Mouse (Mus musculus): ENCODE data around the gene Erbb4. TPM values are rescaled to one million over a fixed set of nuclear protein-coding genes. Genes with fewer than 3 reads are reported as not detected.

The Erbb4 gene
- polyA plus RNA-seq, 1 experiment from 2014 or later = 15.6 TPM

GRCm38 (mm10) chr1:68115721-68116120 is 992.1 kb downstream of the Erbb4 start:
- WGBS = 88% methylated on average over 5 of the region's 5 CpGs
- Histone ChIP-seq H3K27me3 (replicated peaks; ENCODE audit: control insufficient read depth, insufficient read depth, low read length) (no peaks in the 10 kb centered on the region), H3K36me3 (ENCODE audit: control insufficient read depth, insufficient read depth) (no peaks in the 10 kb centered on the region), H3K4me3 (replicated peaks; ENCODE audit: low read length) (no peak overlapping the region), H3K9me3 (ENCODE audit: control insufficient read depth, low read length) (no peaks in the 10 kb centered on the region), H3K4me2 (ENCODE audit: low read length) (no peak overlapping the region), H3K9ac (replicated peaks; ENCODE audit: low read depth, low read length) (no peak overlapping the region), H3K4me1 (replicated peaks; ENCODE audit: control insufficient read depth, insufficient read depth, low read length) (no peaks in the 10 kb centered on the region), H3K27ac (ENCODE audit: low read length) (no peak overlapping the region)
- ATAC-seq = no peak

GRCm38 (mm10) chr1:68106543-68106860 is 1001.4 kb downstream of the Erbb4 start:
- Histone ChIP-seq H3K9ac (replicated peaks; ENCODE audit: low read depth, low read length) (no peak overlapping the region), H3K4me1 (replicated peaks; ENCODE audit: control insufficient read depth, insufficient read depth, low read length) (no peaks in the 10 kb centered on the region), H3K27ac (ENCODE audit: low read length) (no peak overlapping the region), H3K36me3 (ENCODE audit: control insufficient read depth, insufficient read depth) (no peaks in the 10 kb centered on the region), H3K4me2 (ENCODE audit: low read length) (no peak overlapping the region), H3K9me3 (ENCODE audit: control insufficient read depth, low read length) (no peaks in the 10 kb centered on the region), H3K27me3 (replicated peaks; ENCODE audit: control insufficient read depth, insufficient read depth, low read length) (peaks cover 2% of the 10 kb centered on the region; the same call in 1 of the 2 replicates), H3K4me3 (replicated peaks; ENCODE audit: low read length) (no peak overlapping the region)
- ATAC-seq = no peak
- 63% methylated on average over 3 of the region's 3 CpGs for WGBS

GRCm38 (mm10) chr1:68105834-68106542 is 1001.9 kb downstream of the Erbb4 start:
- no peak overlapping the region for H3K27ac ChIP-seq (ENCODE audit: low read length)
- H3K9ac ChIP-seq (replicated peaks; ENCODE audit: low read depth, low read length) = no peak overlapping the region
- peak; percentile 72 for ATAC-seq

GRCm38 (mm10) chr1:68089623-68090022 is 1018.2 kb downstream of the Erbb4 start:
- Histone ChIP-seq H3K4me3 (replicated peaks; ENCODE audit: low read length) (no peak overlapping the region), H3K27me3 (replicated peaks; ENCODE audit: control insufficient read depth, insufficient read depth, low read length) (no peaks in the 10 kb centered on the region), H3K4me2 (ENCODE audit: low read length) (no peak overlapping the region), H3K9me3 (ENCODE audit: control insufficient read depth, low read length) (no peaks in the 10 kb centered on the region), H3K36me3 (ENCODE audit: control insufficient read depth, insufficient read depth) (no peaks in the 10 kb centered on the region), H3K27ac (ENCODE audit: low read length) (no peak overlapping the region), H3K9ac (replicated peaks; ENCODE audit: low read depth, low read length) (no peak overlapping the region), H3K4me1 (replicated peaks; ENCODE audit: control insufficient read depth, insufficient read depth, low read length) (no peaks in the 10 kb centered on the region)
- 50% methylated on average over 1 of the region's 1 CpGs for WGBS
- no peak for ATAC-seq

More at GRCm38 (mm10) chr1:68105834-68106542, 1001.9 kb downstream of the Erbb4 start:
- no peaks in the 10 kb centered on the region for H3K36me3 ChIP-seq (ENCODE audit: control insufficient read depth, insufficient read depth)
- no peaks in the 10 kb centered on the region for H3K4me1 ChIP-seq (replicated peaks; ENCODE audit: control insufficient read depth, insufficient read depth, low read length)
- WGBS = 41% methylated on average over 7 of the region's 7 CpGs
- H3K27me3 ChIP-seq (replicated peaks; ENCODE audit: control insufficient read depth, insufficient read depth, low read length) = peaks cover 2% of the 10 kb centered on the region; the same call in 1 of the 2 replicates
- H3K4me3 ChIP-seq (replicated peaks; ENCODE audit: low read length) = no peak overlapping the region
- no peak overlapping the region for H3K4me2 ChIP-seq (ENCODE audit: low read length)
- no peaks in the 10 kb centered on the region for H3K9me3 ChIP-seq (ENCODE audit: control insufficient read depth, low read length)

- 82% methylated on average over 4 of the region's 4 CpGs for WGBS
Measured at GRCm38 (mm10) chr1:68056494-68056893, 1051.4 kb downstream of the Erbb4 start.

GRCm38 (mm10) chr1:68054715-68055114 is 1053.1 kb downstream of the Erbb4 start:
- no peak overlapping the region for H3K4me3 ChIP-seq (replicated peaks; ENCODE audit: low read length)
- 45% methylated on average over 3 of the region's 3 CpGs for WGBS

More at GRCm38 (mm10) chr1:68056494-68056893, 1051.4 kb downstream of the Erbb4 start:
- H3K4me1 ChIP-seq (replicated peaks; ENCODE audit: control insufficient read depth, insufficient read depth, low read length) = no peaks in the 10 kb centered on the region
- no peak overlapping the region for H3K27ac ChIP-seq (ENCODE audit: low read length)
- no peak overlapping the region for H3K9ac ChIP-seq (replicated peaks; ENCODE audit: low read depth, low read length)
- H3K4me2 ChIP-seq (ENCODE audit: low read length) = no peak overlapping the region
- H3K27me3 ChIP-seq (replicated peaks; ENCODE audit: control insufficient read depth, insufficient read depth, low read length) = no peaks in the 10 kb centered on the region
- ATAC-seq = no peak
- no peaks in the 10 kb centered on the region for H3K36me3 ChIP-seq (ENCODE audit: control insufficient read depth, insufficient read depth)
- H3K9me3 ChIP-seq (ENCODE audit: control insufficient read depth, low read length) = no peaks in the 10 kb centered on the region
- no peak overlapping the region for H3K4me3 ChIP-seq (replicated peaks; ENCODE audit: low read length)

GRCm38 (mm10) chr1:68049856-68050255 is 1058.0 kb downstream of the Erbb4 start:
- H3K4me3 ChIP-seq (replicated peaks; ENCODE audit: low read length) = no peak overlapping the region
- ATAC-seq = no peak
- H3K4me2 ChIP-seq (ENCODE audit: low read length) = no peak overlapping the region
- H3K4me1 ChIP-seq (replicated peaks; ENCODE audit: control insufficient read depth, insufficient read depth, low read length) = peaks cover 12% of the 10 kb centered on the region
- H3K9ac ChIP-seq (replicated peaks; ENCODE audit: low read depth, low read length) = no peak overlapping the region
- no peaks in the 10 kb centered on the region for H3K27me3 ChIP-seq (replicated peaks; ENCODE audit: control insufficient read depth, insufficient read depth, low read length)
- H3K27ac ChIP-seq (ENCODE audit: low read length) = no peak overlapping the region
- H3K9me3 ChIP-seq (ENCODE audit: control insufficient read depth, low read length) = no peaks in the 10 kb centered on the region
- H3K36me3 ChIP-seq (ENCODE audit: control insufficient read depth, insufficient read depth) = no peaks in the 10 kb centered on the region
- WGBS = 69% methylated on average over 6 of the region's 6 CpGs

More at GRCm38 (mm10) chr1:68054715-68055114, 1053.1 kb downstream of the Erbb4 start:
- Histone ChIP-seq H3K9me3 (ENCODE audit: control insufficient read depth, low read length) (no peaks in the 10 kb centered on the region), H3K27me3 (replicated peaks; ENCODE audit: control insufficient read depth, insufficient read depth, low read length) (no peaks in the 10 kb centered on the region), H3K9ac (replicated peaks; ENCODE audit: low read depth, low read length) (no peak overlapping the region), H3K4me1 (replicated peaks; ENCODE audit: control insufficient read depth, insufficient read depth, low read length) (no peaks in the 10 kb centered on the region), H3K27ac (ENCODE audit: low read length) (no peak overlapping the region), H3K36me3 (ENCODE audit: control insufficient read depth, insufficient read depth) (no peaks in the 10 kb centered on the region), H3K4me2 (ENCODE audit: low read length) (no peak overlapping the region)
- ATAC-seq = peak; percentile 67

- Histone ChIP-seq H3K4me3 (replicated peaks; ENCODE audit: low read length) (no peak overlapping the region; the same call in 1 of the 2 replicates), H3K27ac (ENCODE audit: low read length) (peak overlapping the region; percentile 45; the same call in 1 of the 2 replicates), H3K36me3 (ENCODE audit: control insufficient read depth, insufficient read depth) (no peaks in the 10 kb centered on the region), H3K4me2 (ENCODE audit: low read length) (peak overlapping the region; percentile 56), H3K4me1 (replicated peaks; ENCODE audit: control insufficient read depth, insufficient read depth, low read length) (peaks cover 12% of the 10 kb centered on the region), H3K9me3 (ENCODE audit: control insufficient read depth, low read length) (no peaks in the 10 kb centered on the region), H3K9ac (replicated peaks; ENCODE audit: low read depth, low read length) (no peak overlapping the region), H3K27me3 (replicated peaks; ENCODE audit: control insufficient read depth, insufficient read depth, low read length) (no peaks in the 10 kb centered on the region)
- peak; percentile 75 for ATAC-seq
- 2% methylated on average over 5 of the region's 5 CpGs for WGBS
Measured at GRCm38 (mm10) chr1:68047139-68047538, 1060.7 kb downstream of the Erbb4 start.

GRCm38 (mm10) chr1:68046551-68046970 is 1061.3 kb downstream of the Erbb4 start:
- Histone ChIP-seq H3K4me2 (ENCODE audit: low read length) (peak overlapping the region; percentile 56), H3K4me1 (replicated peaks; ENCODE audit: control insufficient read depth, insufficient read depth, low read length) (peaks cover 12% of the 10 kb centered on the region), H3K27ac (ENCODE audit: low read length) (no peak overlapping the region), H3K9ac (replicated peaks; ENCODE audit: low read depth, low read length) (no peak overlapping the region), H3K36me3 (ENCODE audit: control insufficient read depth, insufficient read depth) (no peaks in the 10 kb centered on the region), H3K27me3 (replicated peaks; ENCODE audit: control insufficient read depth, insufficient read depth, low read length) (no peaks in the 10 kb centered on the region), H3K9me3 (ENCODE audit: control insufficient read depth, low read length) (no peaks in the 10 kb centered on the region), H3K4me3 (replicated peaks; ENCODE audit: low read length) (peak overlapping the region; percentile 33)
- ATAC-seq = peak; percentile 88
- 0% methylated on average over 7 of the region's 7 CpGs for WGBS
